Mouse (Mus musculus) layer of hippocampus, adult 18-20 months (tissue): ENCODE measurements around the gene Sec24b. TPM values are rescaled to one million over a fixed set of nuclear protein-coding genes. Genes with fewer than 3 reads are reported as not detected.

Experiments
- total RNA-seq, 2 experiments: library from RNA; stranded (reverse); gene quantifications; 2 replicates each; pipeline ENCODE4 v1.2.3; 2021

Sec24b gene
- total RNA-seq, 2 experiments from 2014 or later = 52.5 to 58.7 TPM

Other genes starting within 250 kb of the Sec24b start
- under 1 TPM; 0.62 to 0.68 TPM for gene Rrh, start 239.0 kb downstream of the Sec24b start, total RNA-seq
- gene Gar1, start 230.2 kb downstream of the Sec24b start, total RNA-seq = 10 to 100 TPM; 43.7 to 46.6 TPM
- not detected for gene Cfi, start 225.7 kb downstream of the Sec24b start, total RNA-seq
- 10 to 100 TPM; 22.3 to 23.6 TPM for gene Pla2g12a, start 182.9 kb downstream of the Sec24b start, total RNA-seq
- 1 to 10 TPM; 6.3 to 7.6 TPM for gene Casp6, start 160.1 kb downstream of the Sec24b start, total RNA-seq
- 1 to 10 TPM; 2.9 to 3.3 TPM for gene Mcub, start 91.3 kb downstream of the Sec24b start, total RNA-seq
- 10 to 100 TPM; 70.7 to 71.0 TPM for gene Col25a1, start 69.9 kb upstream of the Sec24b start, total RNA-seq